Mouse (Mus musculus): Measurements from ENCODE around the gene Smok3a.

Smok3a gene

GRCm38 (mm10) chr5:138080456-138080855 is 59.4 kb downstream of the Smok3a start:
- no peaks in the 10 kb centered on the region for H3K36me3 ChIP-seq (ENCODE audit: insufficient read depth, low read length)
- no peak overlapping the region for H3K4me3 ChIP-seq (replicated peaks; ENCODE audit: low read length)
- TF ChIP-seq POU5F1 (IDR thresholded peaks at IDR 0.05; ENCODE audit: borderline replicate concordance, low read length) (no peak), NANOG (IDR thresholded peaks at IDR 0.05; ENCODE audit: borderline replicate concordance, low read length) (no peak), CTCF (conservative IDR thresholded peaks at IDR 0.05; ENCODE audit: low read length) (no peak)
- no peaks in the 10 kb centered on the region for H3K9me3 ChIP-seq (ENCODE audit: low read length)
- no peaks in the 10 kb centered on the region for H3K27me3 ChIP-seq (ENCODE audit: insufficient read depth, low read length)
- H3K4me1 ChIP-seq (replicated peaks; ENCODE audit: low read depth, low read length), result peaks cover 29% of the 10 kb centered on the region

- no peaks in the 10 kb centered on the region for H3K9me3 ChIP-seq (ENCODE audit: low read length)
- no peak for TF ChIP-seq POU5F1 (IDR thresholded peaks at IDR 0.05; ENCODE audit: borderline replicate concordance, low read length)
- no peak for TF ChIP-seq CTCF (conservative IDR thresholded peaks at IDR 0.05; ENCODE audit: low read length)
- no peak for TF ChIP-seq NANOG (IDR thresholded peaks at IDR 0.05; ENCODE audit: borderline replicate concordance, low read length)
- H3K27me3 ChIP-seq (ENCODE audit: insufficient read depth, low read length), result no peaks in the 10 kb centered on the region
- peaks cover 35% of the 10 kb centered on the region for H3K4me1 ChIP-seq (replicated peaks; ENCODE audit: low read depth, low read length)
- H3K36me3 ChIP-seq (ENCODE audit: insufficient read depth, low read length), result no peaks in the 10 kb centered on the region
- peak overlapping the region; percentile 50 for H3K4me3 ChIP-seq (replicated peaks; ENCODE audit: low read length)
These were observed 60.4 kb downstream of the Smok3a start for GRCm38 (mm10) chr5:138081446-138081845.

- no peak overlapping the region for H3K4me3 ChIP-seq (replicated peaks; ENCODE audit: low read length)
- TF ChIP-seq POU5F1 (IDR thresholded peaks at IDR 0.05; ENCODE audit: borderline replicate concordance, low read length) (no peak), CTCF (conservative IDR thresholded peaks at IDR 0.05; ENCODE audit: low read length) (no peak), NANOG (IDR thresholded peaks at IDR 0.05; ENCODE audit: borderline replicate concordance, low read length) (no peak)
- no peaks in the 10 kb centered on the region for H3K27me3 ChIP-seq (ENCODE audit: insufficient read depth, low read length)
- no peaks in the 10 kb centered on the region for H3K9me3 ChIP-seq (ENCODE audit: low read length)
- H3K4me1 ChIP-seq (replicated peaks; ENCODE audit: low read depth, low read length), result peaks cover 52% of the 10 kb centered on the region
- peaks cover 19% of the 10 kb centered on the region for H3K36me3 ChIP-seq (ENCODE audit: insufficient read depth, low read length)
These were observed 62.3 kb downstream of the Smok3a start for GRCm38 (mm10) chr5:138083318-138083900.

GRCm38 (mm10) chr5:138083936-138084335 is 62.9 kb downstream of the Smok3a start:
- TF ChIP-seq NANOG (IDR thresholded peaks at IDR 0.05; ENCODE audit: borderline replicate concordance, low read length) (no peak), POU5F1 (IDR thresholded peaks at IDR 0.05; ENCODE audit: borderline replicate concordance, low read length) (no peak), CTCF (conservative IDR thresholded peaks at IDR 0.05; ENCODE audit: low read length) (no peak)
- Histone ChIP-seq H3K4me1 (replicated peaks; ENCODE audit: low read depth, low read length) (peaks cover 58% of the 10 kb centered on the region), H3K36me3 (ENCODE audit: insufficient read depth, low read length) (peaks cover 23% of the 10 kb centered on the region), H3K27me3 (ENCODE audit: insufficient read depth, low read length) (no peaks in the 10 kb centered on the region), H3K9me3 (ENCODE audit: low read length) (no peaks in the 10 kb centered on the region), H3K4me3 (replicated peaks; ENCODE audit: low read length) (no peak overlapping the region)

Measured in E14TG2a.4 (cell line).